Mouse (Mus musculus) liver, embryonic 14.5 days (tissue): ENCODE measurements around the gene Dcaf12l2. TPM values are rescaled to one million over a fixed set of nuclear protein-coding genes. Genes with fewer than 3 reads are reported as not detected.

ENCODE experiments used
- ATAC-seq: fragments of 200-750 bp; cut with Nextera tagmentation; 2 replicates; pipeline ENCODE4 v1.8.0; 2017; ENCODE audit warnings: moderate number of reproducible peaks, mild to moderate bottlenecking, moderate library complexity; ENCODE audit not compliant: insufficient read depth
- DNase-seq, 3 experiments: peaks; one replicate each; pipeline ENCODE4 v3.0.0-alpha.2; 2012 to 2013; ENCODE audit warnings: low read depth in 3 of 3, low spot score in 3 of 3
- H3K27ac ChIP-seq: fragments of 300-500 bp; sonication (generic); 2 replicates; pipeline ENCODE4 v1.5.1; 2014; ENCODE audit warnings: moderate library complexity, mild to moderate bottlenecking, control low read depth, inconsistent platforms
- H3K27me3 ChIP-seq: fragments of 300-500 bp; sonication (generic); 2 replicates; pipeline ENCODE4 v1.6.1; 2014; ENCODE audit warnings: mild to moderate bottlenecking, low read length, moderate library complexity; ENCODE audit not compliant: control insufficient read depth, insufficient read depth
- H3K36me3 ChIP-seq: fragments of 300-500 bp; sonication (generic); replicated peaks from 2 replicates; pipeline ENCODE4 v1.6.1; 2014; ENCODE audit warnings: low read depth; ENCODE audit not compliant: control insufficient read depth, insufficient read depth
- H3K4me1 ChIP-seq, 2 experiments: fragments of 200-500 bp in 1 of 2; fragments of 300-500 bp in 1 of 2; sonication (generic) in 1 of 2; replicated peaks; 2 replicates each; pipeline ENCODE4 v1.6.1; 2012 to 2014; ENCODE audit warnings: antibody characterized with exemption in 1 of 2, inconsistent platforms in 1 of 2, low read length in 1 of 2; ENCODE audit not compliant: control insufficient read depth in 2 of 2, insufficient read depth in 2 of 2
- H3K4me2 ChIP-seq: fragments of 300-500 bp; sonication (generic); 2 replicates; pipeline ENCODE4 v1.6.1; 2014; ENCODE audit warnings: low read depth, mild to moderate bottlenecking, control low read depth, moderate library complexity
- H3K4me3 ChIP-seq, 2 experiments: fragments of 200-500 bp in 1 of 2; fragments of 300-500 bp in 1 of 2; sonication (generic) in 1 of 2; 2 replicates each; pipeline ENCODE4 v1.5.1; 2012 to 2014; ENCODE audit warnings: low read depth in 2 of 2, low read length in 2 of 2, mild to moderate bottlenecking in 2 of 2, control low read depth in 1 of 2, inconsistent platforms in 1 of 2, moderate library complexity in 1 of 2; ENCODE audit not compliant: insufficient read depth in 1 of 2
- H3K9ac ChIP-seq: fragments of 300-500 bp; sonication (generic); replicated peaks from 2 replicates; pipeline ENCODE4 v1.6.1; 2014; ENCODE audit warnings: mild to moderate bottlenecking, control low read depth, moderate library complexity
- H3K9me3 ChIP-seq: fragments of 300-500 bp; sonication (generic); 2 replicates; pipeline ENCODE4 v1.6.1; 2016; ENCODE audit warnings: low read length, mixed read lengths; ENCODE audit not compliant: control insufficient read depth
- CTCF ChIP-seq: IDR thresholded peaks from 2 replicates; pipeline ENCODE4 v1.5.1; 2016; ENCODE audit warnings: antibody characterized with exemption, low read depth, control low read depth
- EP300 ChIP-seq: IDR thresholded peaks from 2 replicates; pipeline ENCODE4 v1.6.1; 2016; ENCODE audit warnings: antibody characterized with exemption, low read depth
- WGBS: fragments of 180-500 bp; shearing (Covaris S2); extraction: QIAGEN DNeasy Blood & Tissue Kit; methylation state at CpG from one replicate; pipeline ENCODE4 v1.1.7; 2014; ENCODE audit not compliant: insufficient replicate concordance; 5-methylcytosine and 5-hydroxymethylcytosine counted together
- polyA plus RNA-seq, 2 experiments: library from polyadenylated mRNA; depleted of rRNA in 1 of 2; stranded (reverse) in 1 of 2; unstranded in 1 of 2; fragments of >200 nt; fragmentation: Nextera tagmentation in 1 of 2; extraction: Ambion mirVana in 1 of 2; gene quantifications; 2 replicates each; pipeline versions ENCODE4 v1.2.1 to v1.2.3; 2012 to 2014

Dcaf12l2 gene
- polyA plus RNA-seq (2012; rRNA removed): 0.04 and 0.09 TPM in 2 replicates
- 0.14 TPM in 1 of 2 replicates, not detected in the other for polyA plus RNA-seq (2014; fragmentation: Nextera tagmentation; extraction: Ambion mirVana)

DNA sequence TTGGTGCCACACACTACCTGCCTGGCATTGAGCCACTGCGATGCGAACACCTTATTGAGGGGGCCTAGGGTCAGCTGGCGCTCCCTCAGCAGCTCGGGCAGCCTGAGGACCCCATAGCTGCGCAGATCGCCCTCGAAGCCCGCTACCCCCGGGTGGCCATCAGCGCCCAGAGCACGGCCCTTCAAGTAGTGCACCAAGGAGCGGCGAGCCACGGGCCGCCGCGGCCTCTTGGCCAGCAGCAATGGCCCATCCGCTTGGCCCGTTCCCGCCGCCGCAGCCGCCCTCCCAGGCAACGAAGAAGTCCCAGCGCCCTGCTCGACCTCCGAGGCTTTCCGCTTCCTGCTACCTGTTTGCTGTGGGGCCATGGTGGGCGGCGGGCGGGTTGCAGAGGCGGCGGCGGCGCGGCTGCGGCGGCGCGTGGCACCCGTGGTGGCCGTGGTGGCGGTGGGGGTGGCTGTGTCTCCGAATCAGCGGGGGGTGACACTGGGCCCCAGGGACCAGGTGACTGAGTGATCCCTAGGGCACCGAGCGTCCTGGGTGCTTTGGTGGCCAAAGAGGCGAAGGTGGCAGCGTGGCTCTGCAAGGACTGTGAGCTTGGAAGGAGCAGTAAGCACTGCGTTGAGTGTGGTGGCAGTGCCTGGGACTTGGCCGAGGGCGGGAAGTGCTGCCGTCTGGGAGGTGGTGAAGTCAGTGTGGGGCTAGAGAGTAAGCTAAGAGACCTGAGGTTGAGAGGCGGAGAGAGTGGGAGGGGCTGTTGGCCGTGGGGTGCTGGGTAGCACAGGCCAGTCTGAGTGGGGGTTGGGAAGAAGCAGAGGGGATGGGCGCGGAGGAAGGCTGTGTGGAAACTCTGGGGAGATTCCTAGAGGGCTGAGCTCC, at the start of gene Dcaf12l2:
Gene Dcaf12l2, minus strand, starts transcription at position 697 of the 876 bp plus-strand sequence.
- Histone ChIP-seq H3K27ac (no peak within 1 kb of the TSS), H3K4me3 (peak within 1 kb of the TSS; percentile 4 to 20; a peak in 1 of 4 replicates), H3K36me3 (no peaks in the 10 kb centered on the region), H3K4me1 (no peaks in the 10 kb centered on the region), H3K9ac (no peak within 1 kb of the TSS), H3K27me3 (no peaks in the 10 kb centered on the region), H3K4me2 (peak within 1 kb of the TSS; percentile 34), H3K9me3 (no peaks in the 10 kb centered on the region)
- DNase-seq (no peak), ATAC-seq (no peak)
- 13% methylated on average over 51 of the region's 57 CpGs for WGBS
- TF ChIP-seq CTCF (no peak), EP300 (no peak)

GRCm38 (mm10) chrX:44367280-44367645, 879 bp downstream of the Dcaf12l2 start:
- no peak for ATAC-seq
- Histone ChIP-seq H3K27ac (no peak overlapping the region), H3K4me1 (no peaks in the 10 kb centered on the region), H3K27me3 (no peaks in the 10 kb centered on the region), H3K4me2 (no peak overlapping the region), H3K9ac (no peak overlapping the region), H3K9me3 (no peaks in the 10 kb centered on the region), H3K36me3 (no peaks in the 10 kb centered on the region), H3K4me3 (no peak overlapping the region)
- no peak for DNase-seq
- TF ChIP-seq EP300 (no peak), CTCF (no peak)
- WGBS: 53% methylated on average over 14 of the region's 14 CpGs
